Mouse (Mus musculus) CH12.LX (cell line): ENCODE data around the gene D630003M21Rik. TPM values are rescaled to one million over a fixed set of nuclear protein-coding genes. Genes with fewer than 3 reads are reported as not detected.

Source experiments
- DNase-seq: peaks from one replicate; pipeline ENCODE4 v3.0.0-alpha.2; 2013; ENCODE audit errors: extremely low read depth
- H3K27ac ChIP-seq: 2 replicates; pipeline ENCODE4 v1.5.1; 2012; ENCODE audit warnings: low read depth, mild to moderate bottlenecking, control low read depth, moderate library complexity; ENCODE audit not compliant: insufficient read depth
- H3K27me3 ChIP-seq: replicated peaks from 2 replicates; pipeline ENCODE3; 2012; ENCODE audit warnings: inconsistent platforms
- H3K36me3 ChIP-seq, 2 experiments: replicated peaks in 1 of 2; 2 replicates each; pipeline versions ENCODE3 to v1.6.1; 2012; ENCODE audit warnings: inconsistent platforms in 1 of 2, low read length in 1 of 2, mild to moderate bottlenecking in 1 of 2, mixed read lengths in 1 of 2, moderate library complexity in 1 of 2; ENCODE audit not compliant: control insufficient read depth in 1 of 2, insufficient read depth in 1 of 2
- H3K4me1 ChIP-seq, 2 experiments: 2 replicates each; pipeline ENCODE4 v1.6.1; 2012; ENCODE audit warnings: inconsistent platforms in 1 of 2, moderate library complexity in 1 of 2; ENCODE audit not compliant: insufficient read depth in 2 of 2, control insufficient read depth in 1 of 2
- H3K4me2 ChIP-seq: 2 replicates; pipeline ENCODE4 v1.6.1; 2012; ENCODE audit warnings: low read depth, mild to moderate bottlenecking, control low read depth; ENCODE audit not compliant: poor library complexity, insufficient read depth, severe bottlenecking
- H3K4me3 ChIP-seq, 3 experiments: fragments of 150-350 bp in 1 of 3; sonication (generic) in 1 of 3; replicated peaks in 1 of 3; 2 replicates each; pipeline versions ENCODE3 to v1.5.1; 2011 to 2012; ENCODE audit warnings: low read depth in 2 of 3, low read length in 2 of 3, mild to moderate bottlenecking in 2 of 3, moderate library complexity in 2 of 3, control low read depth in 1 of 3, improper control_type of control experiment in 1 of 3, inconsistent platforms in 1 of 3, mixed read lengths in 1 of 3; ENCODE audit not compliant: poor library complexity in 1 of 3
- H3K79me2 ChIP-seq: replicated peaks from 2 replicates; pipeline ENCODE4 v1.6.1; 2012; ENCODE audit warnings: mild to moderate bottlenecking, moderate library complexity; ENCODE audit not compliant: control insufficient read depth, poor library complexity, insufficient read depth, severe bottlenecking; ENCODE audit errors: extremely low read depth
- H3K9ac ChIP-seq: 2 replicates; pipeline ENCODE4 v1.6.1; 2012; ENCODE audit warnings: low read depth, mild to moderate bottlenecking, control low read depth, moderate library complexity; ENCODE audit not compliant: insufficient read depth
- H3K9me3 ChIP-seq: replicated peaks from 2 replicates; pipeline ENCODE3; 2012; ENCODE audit warnings: low read length, inconsistent platforms, mixed read lengths
- BHLHE40 ChIP-seq: IDR thresholded peaks from 2 replicates; pipeline ENCODE4 v1.6.1; 2011; ENCODE audit warnings: mild to moderate bottlenecking, low read depth, low read length, improper control_type of control experiment
- CHD1 ChIP-seq: IDR thresholded peaks from 2 replicates; pipeline ENCODE4 v1.6.1; 2012; ENCODE audit warnings: low read depth, low read length, improper control_type of control experiment, inconsistent platforms
- CHD2 ChIP-seq: IDR thresholded peaks from 2 replicates; pipeline ENCODE4 v1.6.1; 2011; ENCODE audit warnings: low read length, improper control_type of control experiment
- ETS1 ChIP-seq: conservative IDR thresholded peaks from 2 replicates; pipeline ENCODE4 v1.6.1; 2012; ENCODE audit warnings: low read depth, mild to moderate bottlenecking, inconsistent platforms, low read length, improper control_type of control experiment, moderate library complexity
- JUN ChIP-seq: IDR thresholded peaks from 2 replicates; pipeline ENCODE4 v1.6.1; 2011; ENCODE audit warnings: low read depth, mild to moderate bottlenecking, low read length, improper control_type of control experiment, moderate library complexity; ENCODE audit not compliant: insufficient read depth
- KAT2A ChIP-seq: IDR thresholded peaks from 2 replicates; pipeline ENCODE4 v1.6.1; 2012; ENCODE audit warnings: low read length, improper control_type of control experiment, inconsistent platforms; ENCODE audit not compliant: insufficient replicate concordance
- MEF2A ChIP-seq: IDR thresholded peaks from 2 replicates; pipeline ENCODE4 v1.6.1; 2014; ENCODE audit warnings: low read depth, mild to moderate bottlenecking, inconsistent platforms, low read length, improper control_type of control experiment, borderline replicate concordance
- MXI1 ChIP-seq: IDR thresholded peaks from 2 replicates; pipeline ENCODE4 v1.6.1; 2011; ENCODE audit warnings: mild to moderate bottlenecking, low read depth, low read length, improper control_type of control experiment
- MYC ChIP-seq: IDR thresholded peaks from 2 replicates; pipeline ENCODE4 v1.6.1; 2011; ENCODE audit warnings: low read depth, mild to moderate bottlenecking, improper control_type of control experiment, low read length
- NELFE ChIP-seq: IDR thresholded peaks from 2 replicates; pipeline ENCODE4 v1.6.1; 2011; ENCODE audit warnings: low read depth, low read length, improper control_type of control experiment
- SIN3A ChIP-seq: IDR thresholded peaks from 2 replicates; pipeline ENCODE4 v1.6.1; 2012; ENCODE audit warnings: low read length, improper control_type of control experiment, inconsistent platforms
- SMC3 ChIP-seq: IDR thresholded peaks from 2 replicates; pipeline ENCODE4 v1.6.1; 2011; ENCODE audit warnings: low read depth, low read length, improper control_type of control experiment
- TBP ChIP-seq: conservative IDR thresholded peaks from 2 replicates; pipeline ENCODE4 v1.6.1; 2011; ENCODE audit warnings: low read depth, low read length, improper control_type of control experiment
- TCF12 ChIP-seq: IDR thresholded peaks from 2 replicates; pipeline ENCODE4 v1.6.1; 2014; ENCODE audit warnings: low read depth, mild to moderate bottlenecking, inconsistent platforms, low read length, improper control_type of control experiment
- USF1 ChIP-seq: IDR thresholded peaks from 2 replicates; pipeline ENCODE4 v1.6.1; 2014; ENCODE audit warnings: low read depth, mild to moderate bottlenecking, inconsistent platforms, low read length, improper control_type of control experiment
- USF2 ChIP-seq: conservative IDR thresholded peaks from 2 replicates; pipeline ENCODE4 v1.6.1; 2011; ENCODE audit warnings: low read depth, low read length, improper control_type of control experiment
- ZKSCAN1 ChIP-seq: IDR thresholded peaks from 2 replicates; pipeline ENCODE4 v1.6.1; 2012; ENCODE audit warnings: low read depth, inconsistent platforms, low read length, improper control_type of control experiment, borderline replicate concordance
- ZMIZ1 ChIP-seq: IDR thresholded peaks from 2 replicates; pipeline ENCODE4 v1.6.1; 2012; ENCODE audit warnings: low read depth, mild to moderate bottlenecking, inconsistent platforms, low read length, improper control_type of control experiment
- ZNF384 ChIP-seq: IDR thresholded peaks from 2 replicates; pipeline ENCODE4 v1.6.1; 2012; ENCODE audit warnings: low read depth, low read length, improper control_type of control experiment, inconsistent platforms
- dilution Hi-C: fragments of 300-500 bp; cut with MboI; formaldehyde crosslinking; loops from 2 replicates; pipeline ENCODE4 v1.14.3; 2020; ENCODE audit warnings: low sequenced_read_pairs; ENCODE audit not compliant: extremely low pct_unique_long_range_greater_than_20kb, extremely low pct_ligation_motif_present
- in situ Hi-C: fragments of 300-500 bp; cut with MboI; formaldehyde crosslinking; loops from 3 replicates; pipeline ENCODE4 v1.14.3; 2019; ENCODE audit warnings: low sequenced_read_pairs, low pct_ligation_motif_present, low pct_unique_long_range_greater_than_20kb, mixed read lengths
- polyA plus RNA-seq: library from polyadenylated mRNA; unstranded; fragments of >175 nt; gene quantifications from 2 replicates; pipeline ENCODE4 v1.2.1, GENCODE M21; 2012; ENCODE audit warnings: low read depth; ENCODE audit not compliant: insufficient read length
- total RNA-seq, 2 experiments: library from RNA; depleted of rRNA; stranded (reverse); fragments of 300-350 nt in 1 of 2; fragments of >200 nt in 1 of 2; gene quantifications; 2 replicates each; pipeline ENCODE4 v1.2.3; 2012 to 2014

The D630003M21Rik gene
- total and polyA plus RNA-seq, 3 experiments: 0.23 to 1.4 (median 0.93) TPM

DNA sequence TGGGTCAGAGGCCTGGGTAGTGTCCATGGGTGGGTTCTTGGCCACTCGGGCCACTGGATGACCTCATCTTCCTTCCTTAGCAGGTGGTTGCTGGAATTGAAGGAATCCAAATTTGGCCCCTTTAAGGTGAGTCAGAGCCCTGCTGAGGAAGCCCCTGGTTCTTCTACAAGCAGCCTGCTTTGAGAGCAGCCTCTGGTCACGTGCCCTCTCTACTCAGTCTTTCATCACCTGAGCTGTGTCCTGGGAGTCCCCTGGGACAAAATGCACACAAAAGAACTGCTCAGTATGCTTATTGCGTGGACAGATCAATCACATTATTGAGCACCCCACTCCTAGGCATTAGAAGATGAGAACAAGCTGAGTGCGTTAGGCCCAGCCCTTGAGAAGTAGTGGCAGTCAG is 47.9 kb upstream of the D630003M21Rik start:
- no peak overlapping the region for H3K4me3 ChIP-seq
- no peak overlapping the region for H3K4me2 ChIP-seq
- peaks cover 2 to 28% of the 10 kb centered on the region in 2 experiments; a peak in 3 of 4 replicates for H3K4me1 ChIP-seq
- dilution Hi-C loops: no loop called here
- peaks cover 5% of the 10 kb centered on the region for H3K27me3 ChIP-seq
- peak; percentile 30; the same call in 1 of the 2 replicates for TF ChIP-seq USF1
- no peak for TF ChIP-seq TCF12
- TF ChIP-seq ZMIZ1: no peak
- peak; percentile 57 for TF ChIP-seq BHLHE40
- no peak for TF ChIP-seq TBP
- TF ChIP-seq, all 38 proteins: peak for 2
- DNase-seq: no peak
- in situ Hi-C loops: no loop called here
- no peak overlapping the region for H3K27ac ChIP-seq
- no peaks in the 10 kb centered on the region for H3K36me3 ChIP-seq
- H3K79me2 ChIP-seq: no peaks in the 10 kb centered on the region
- no peaks in the 10 kb centered on the region for H3K9me3 ChIP-seq
- H3K9ac ChIP-seq: no peak overlapping the region

DNA sequence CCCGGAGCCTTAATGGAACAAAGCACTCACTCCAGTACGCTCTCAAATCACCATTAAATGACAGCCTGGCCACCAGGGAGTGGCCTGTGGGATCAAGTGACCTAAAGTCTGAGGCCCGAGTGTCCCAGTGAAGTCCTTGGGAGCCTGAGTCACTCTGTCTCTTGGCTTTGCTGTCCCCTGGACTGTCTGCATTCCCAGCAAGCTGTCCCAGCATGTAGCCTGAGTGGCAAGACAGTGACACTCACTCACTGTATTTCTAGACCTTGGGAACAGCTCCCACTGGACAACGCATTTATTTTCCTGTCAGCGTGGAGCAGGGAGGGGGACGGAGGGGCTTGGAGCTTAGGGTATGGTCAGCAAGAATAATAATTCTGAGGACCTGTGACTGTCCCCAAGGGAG is 47.4 kb upstream of the D630003M21Rik start:
- Histone ChIP-seq H3K27ac (no peak overlapping the region), H3K9me3 (no peaks in the 10 kb centered on the region), H3K9ac (no peak overlapping the region), H3K4me1 (peaks cover 0 to 24% of the 10 kb centered on the region in 2 experiments; a peak in 2 of 4 replicates), H3K79me2 (no peaks in the 10 kb centered on the region), H3K4me2 (no peak overlapping the region), H3K4me3 (no peak overlapping the region), H3K36me3 (no peaks in the 10 kb centered on the region), H3K27me3 (peaks cover 2% of the 10 kb centered on the region)
- TF ChIP-seq NELFE (no peak), TBP (no peak), SMC3 (no peak), ZNF384 (no peak), CHD1 (no peak), USF2 (no peak), MEF2A (no peak), ZKSCAN1 (no peak), MYC (no peak), MXI1 (no peak)
- DNase-seq: no peak
- dilution Hi-C loops: no loop called here
- in situ Hi-C loops: no loop called here

GRCm38 (mm10) chr2:158275811-158276210 is 46.8 kb upstream of the D630003M21Rik start:
- no peak overlapping the region for H3K27ac ChIP-seq
- H3K4me1 ChIP-seq: peaks cover 0 to 22% of the 10 kb centered on the region in 2 experiments; a peak in 2 of 4 replicates
- H3K9me3 ChIP-seq: no peaks in the 10 kb centered on the region
- H3K36me3 ChIP-seq: no peaks in the 10 kb centered on the region
- no peak overlapping the region for H3K9ac ChIP-seq
- dilution Hi-C loops: no loop called here
- in situ Hi-C loops: no loop called here
- H3K4me2 ChIP-seq: no peak overlapping the region
- no peak overlapping the region for H3K4me3 ChIP-seq
- TF ChIP-seq KAT2A (no peak), CHD1 (no peak), ZNF384 (no peak), SIN3A (no peak), JUN (no peak), BHLHE40 (no peak), CHD2 (no peak), USF1 (no peak), ETS1 (no peak), ZKSCAN1 (no peak)
- TF ChIP-seq, all 38 proteins: peak for 0
- peaks cover 2% of the 10 kb centered on the region for H3K27me3 ChIP-seq
- no peaks in the 10 kb centered on the region for H3K79me2 ChIP-seq
- DNase-seq: no peak
